ENCODE assay signal across 10 mouse cellular contexts in genomic region chr4:57764392-57764791, GRCm38 (mm10). TPM values are rescaled to one million over a fixed set of nuclear protein-coding genes. Genes with fewer than 3 reads are reported as not detected.
DNase-seq lines count a peak whose midpoint lies in the region; ATAC-seq and TF ChIP-seq lines count a peak whose summit lies in the region.
"Had no signal": no experiment of that assay in that cellular context is flagged by ENCODE, and none has a peak within 500 bp of the region (broad histone marks: within the 10 kb centered on the region; RNA-seq: fewer than 3 reads in every experiment).

No protein-coding gene starts in this region.

- H3K4me2 ChIP-seq in lung, postnatal 0 days (replicated peaks; ENCODE audit: low read depth, low read length), result no peak overlapping the region
- no peak overlapping the region for H3K4me2 ChIP-seq in hindbrain, embryonic 16.5 days (ENCODE audit: low read length)
- H3K4me2 ChIP-seq: liver, embryonic 15.5 days had no signal

- no peak for TF ChIP-seq CTCF in lung, postnatal 0 days (IDR thresholded peaks at IDR 0.05)

- H3K4me1 ChIP-seq in lung, postnatal 0 days (ENCODE audit: insufficient read depth, low read depth, low read length), result peaks cover 5% of the 10 kb centered on the region
- H3K4me1 ChIP-seq in hindbrain, embryonic 16.5 days (ENCODE audit: control insufficient read depth, insufficient read depth, low read depth, low read length), result peaks cover 4% of the 10 kb centered on the region
- H3K4me1 ChIP-seq: liver, embryonic 15.5 days had no signal

- peak overlapping the region; percentile 15; the same call in 1 of the 2 replicates for H3K27ac ChIP-seq in lung, postnatal 0 days (ENCODE audit: low read length)
- H3K27ac ChIP-seq in hindbrain, embryonic 16.5 days (ENCODE audit: low read depth, low read length), result no peak overlapping the region
- H3K27ac ChIP-seq: liver, embryonic 15.5 days had no signal

- ATAC-seq in frontal cortex, adult (ENCODE audit: low TSS enrichment), result peak; percentile 47; the same call in 1 of the 2 replicates
- ATAC-seq in lung, postnatal 0 days, result peak; percentile 51
- ATAC-seq in hindbrain, embryonic 16.5 days, result peak; percentile 64; the same call in 1 of the 2 replicates
- no peak for ATAC-seq in inflammation-experienced regulatory T-cells, adult 6 months

- no peaks in the 10 kb centered on the region for H3K9me3 ChIP-seq in lung, postnatal 0 days (ENCODE audit: low read length)
- no peaks in the 10 kb centered on the region for H3K9me3 ChIP-seq in hindbrain, embryonic 16.5 days (ENCODE audit: control insufficient read depth, low read length)
- H3K9me3 ChIP-seq: liver, embryonic 15.5 days had no signal

- no peaks in the 10 kb centered on the region for H3K27me3 ChIP-seq in lung, postnatal 0 days (replicated peaks; ENCODE audit: insufficient read depth, low read length)
- no peaks in the 10 kb centered on the region for H3K27me3 ChIP-seq in hindbrain, embryonic 16.5 days (replicated peaks; ENCODE audit: control insufficient read depth, insufficient read depth, low read length)
- H3K27me3 ChIP-seq: liver, embryonic 15.5 days had no signal

- 40% methylated on average over 1 of the region's 1 CpGs for WGBS in lung, postnatal 0 days
- 48% methylated on average over 1 of the region's 1 CpGs for WGBS in hindbrain, embryonic 16.5 days

- no peak overlapping the region for H3K4me3 ChIP-seq in lung, postnatal 0 days (ENCODE audit: low read depth, low read length)
- no peak overlapping the region for H3K4me3 ChIP-seq in hindbrain, embryonic 16.5 days (ENCODE audit: low read length)
- H3K4me3 ChIP-seq: liver, embryonic 15.5 days had no signal

- no peak for TF ChIP-seq EP300 in lung, postnatal 0 days (IDR thresholded peaks at IDR 0.05)

- no peak for DNase-seq in frontal cortex, postnatal 25 days (ENCODE audit: low spot score in 2 of 2)
- DNase-seq in lung, postnatal 0 days (ENCODE audit: low spot score), result peak; percentile 84
- no peak for DNase-seq in lung, postnatal 25 days (ENCODE audit: low spot score)
- peak; percentile 55 for DNase-seq in skeletal muscle tissue, adult 2 months (ENCODE audit: low read depth, low spot score)
- DNase-seq in adrenal gland, postnatal 4 days (ENCODE audit: low spot score in 2 of 2), result no peak
- DNase-seq: thymus, postnatal 14 days had no signal

- H3K9ac ChIP-seq in lung, postnatal 0 days (replicated peaks; ENCODE audit: low read depth), result no peak overlapping the region
- no peak overlapping the region for H3K9ac ChIP-seq in hindbrain, embryonic 16.5 days (ENCODE audit: low read depth, low read length)
- H3K9ac ChIP-seq: liver, embryonic 15.5 days had no signal

- H3K36me3 ChIP-seq in lung, postnatal 0 days (ENCODE audit: insufficient read depth, low read length), result no peaks in the 10 kb centered on the region
- no peaks in the 10 kb centered on the region for H3K36me3 ChIP-seq in hindbrain, embryonic 16.5 days (ENCODE audit: control insufficient read depth, insufficient read depth, low read length)
- H3K36me3 ChIP-seq: liver, embryonic 15.5 days had no signal

RNA-seq across cellular contexts. Expression of gene Akap2, which starts 46.9 kb away (rescaled TPM):
- polyA plus RNA-seq in lung, postnatal 0 days (2015; fragmentation: Nextera tagmentation; extraction: Ambion mirVana), result 112 and 126 TPM in 2 replicates
- polyA plus RNA-seq in hindbrain, embryonic 16.5 days (2015; fragmentation: Nextera tagmentation; extraction: Ambion mirVana), result 11.4 and 13.2 TPM in 2 replicates
- total RNA-seq in adrenal gland, postnatal 4 days (2021), result 100 to 1,000 TPM; 106 to 114 TPM
- 1 to 10 TPM; 2.3 to 3.9 (median 2.9) TPM for polyA plus RNA-seq in inflammation-experienced regulatory T-cells, adult 6 months (2017; shearing (Covaris generic))

Comparison
In these comparisons a context has a peak if more than half of its experiments do, and no peak if none do; other contexts are left out.
1. DNase-seq: peak in lung, postnatal 0 days (single experiment) and skeletal muscle tissue, adult 2 months (single experiment); none in frontal cortex, postnatal 25 days (0 of 2), lung, postnatal 25 days (single experiment) and adrenal gland, postnatal 4 days (0 of 2).